Mouse (Mus musculus) hindbrain, embryonic 13.5 days (tissue): ENCODE results near the gene Apol7b. TPM values are rescaled to one million over a fixed set of nuclear protein-coding genes. Genes with fewer than 3 reads are reported as not detected.

Experiments
- ATAC-seq: fragments of 200-750 bp; cut with Nextera tagmentation; 2 replicates; pipeline ENCODE4 v1.8.0; 2017; ENCODE audit warnings: moderate TSS enrichment; ENCODE audit not compliant: low FRiP score
- H3K27ac ChIP-seq: fragments of 300-500 bp; sonication (generic); 2 replicates; pipeline ENCODE4 v1.5.1; 2015; ENCODE audit warnings: inconsistent platforms, mild to moderate bottlenecking, moderate library complexity
- H3K27me3 ChIP-seq: fragments of 300-500 bp; sonication (generic); 2 replicates; pipeline ENCODE4 v1.6.1; 2015; ENCODE audit warnings: mild to moderate bottlenecking, inconsistent platforms
- H3K36me3 ChIP-seq: fragments of 300-500 bp; sonication (generic); 2 replicates; pipeline ENCODE4 v1.6.1; 2015; ENCODE audit warnings: mild to moderate bottlenecking, inconsistent platforms
- H3K4me1 ChIP-seq: fragments of 300-500 bp; sonication (generic); replicated peaks from 2 replicates; pipeline ENCODE4 v1.6.1; 2015; ENCODE audit warnings: inconsistent platforms
- H3K4me2 ChIP-seq: fragments of 300-500 bp; sonication (generic); 2 replicates; pipeline ENCODE4 v1.6.1; 2015; ENCODE audit warnings: inconsistent platforms, mild to moderate bottlenecking, moderate library complexity
- H3K4me3 ChIP-seq: fragments of 300-500 bp; sonication (generic); 2 replicates; pipeline ENCODE4 v1.5.1; 2015; ENCODE audit warnings: mild to moderate bottlenecking, inconsistent platforms
- H3K9ac ChIP-seq: fragments of 300-500 bp; sonication (generic); 2 replicates; pipeline ENCODE4 v1.6.1; 2015; ENCODE audit warnings: mild to moderate bottlenecking, inconsistent platforms
- H3K9me3 ChIP-seq: fragments of 300-500 bp; sonication (generic); 2 replicates; pipeline ENCODE4 v1.6.1; 2016; ENCODE audit warnings: inconsistent platforms
- WGBS: fragments of 180-500 bp; shearing (Covaris S2); methylation state at CpG from one replicate; pipeline ENCODE4 v1.1.7; 2015; 5-methylcytosine and 5-hydroxymethylcytosine counted together
- polyA plus RNA-seq: library from polyadenylated mRNA; unstranded; fragments of >200 nt; fragmentation: Nextera tagmentation; extraction: Ambion mirVana; gene quantifications from 2 replicates; pipeline ENCODE4 v1.2.1, GENCODE M21; 2015

Apol7b gene
- polyA plus RNA-seq, 1 experiment from 2014 or later: not detected

- no peaks in the 10 kb centered on the region for H3K9me3 ChIP-seq
- no peak overlapping the region for H3K27ac ChIP-seq
- H3K4me1 ChIP-seq: no peaks in the 10 kb centered on the region
- 87% methylated on average over 6 of the region's 6 CpGs for WGBS
- H3K4me2 ChIP-seq: no peak overlapping the region
- H3K4me3 ChIP-seq: no peak overlapping the region
- H3K36me3 ChIP-seq: no peaks in the 10 kb centered on the region
- H3K9ac ChIP-seq: no peak overlapping the region
- ATAC-seq: no peak
- no peaks in the 10 kb centered on the region for H3K27me3 ChIP-seq
Observed at GRCm38 (mm10) chr15:77381481-77381880, 65.8 kb downstream of the Apol7b start.

GRCm38 (mm10) chr15:77379921-77380320, 67.4 kb downstream of the Apol7b start:
- ATAC-seq: no peak
- WGBS: 49% methylated on average over 4 of the region's 4 CpGs
- no peaks in the 10 kb centered on the region for H3K27me3 ChIP-seq
- H3K9ac ChIP-seq: no peak overlapping the region
- H3K36me3 ChIP-seq: no peaks in the 10 kb centered on the region
- no peak overlapping the region for H3K4me2 ChIP-seq
- no peak overlapping the region for H3K27ac ChIP-seq
- no peaks in the 10 kb centered on the region for H3K9me3 ChIP-seq
- no peaks in the 10 kb centered on the region for H3K4me1 ChIP-seq
- no peak overlapping the region for H3K4me3 ChIP-seq

GRCm38 (mm10) chr15:77377419-77377818, 69.9 kb downstream of the Apol7b start:
- H3K27ac ChIP-seq: no peak overlapping the region
- no peak for ATAC-seq
- no peak overlapping the region for H3K9ac ChIP-seq
- H3K9me3 ChIP-seq: no peaks in the 10 kb centered on the region
- no peaks in the 10 kb centered on the region for H3K27me3 ChIP-seq
- no peaks in the 10 kb centered on the region for H3K4me1 ChIP-seq
- 96% methylated on average over 4 of the region's 4 CpGs for WGBS
- H3K4me2 ChIP-seq: no peak overlapping the region
- no peak overlapping the region for H3K4me3 ChIP-seq
- H3K36me3 ChIP-seq: no peaks in the 10 kb centered on the region

GRCm38 (mm10) chr15:77376920-77377319, 70.4 kb downstream of the Apol7b start:
- no peak overlapping the region for H3K27ac ChIP-seq
- H3K9ac ChIP-seq: no peak overlapping the region
- H3K36me3 ChIP-seq: no peaks in the 10 kb centered on the region
- 77% methylated on average over 7 of the region's 7 CpGs for WGBS
- no peaks in the 10 kb centered on the region for H3K4me1 ChIP-seq
- no peak for ATAC-seq
- no peak overlapping the region for H3K4me2 ChIP-seq
- H3K27me3 ChIP-seq: no peaks in the 10 kb centered on the region
- H3K4me3 ChIP-seq: no peak overlapping the region
- H3K9me3 ChIP-seq: no peaks in the 10 kb centered on the region

Other genes with a start within 250 kb of the Apol7b start
- gene Rbfox2, start 140.5 kb downstream of the Apol7b start, polyA plus RNA-seq: 158 and 159 TPM in 2 replicates
- gene Apol7a, start 48.4 kb downstream of the Apol7b start, polyA plus RNA-seq: 0.08 TPM in 1 of 2 replicates, not detected in the other
- not detected in 2 replicates for gene Apol9a, start 36.4 kb downstream of the Apol7b start, polyA plus RNA-seq
- gene Apol10a, start 29.6 kb upstream of the Apol7b start, polyA plus RNA-seq: not detected in 2 replicates
- not detected in 2 replicates for gene Apol11a, start 60.8 kb upstream of the Apol7b start, polyA plus RNA-seq
- not detected in 2 replicates for gene Apol7c, start 85.8 kb upstream of the Apol7b start, polyA plus RNA-seq
- not detected in 2 replicates for gene 1700025B11Rik, start 114.4 kb upstream of the Apol7b start, polyA plus RNA-seq
- 0.06 TPM in 1 of 2 replicates, not detected in the other for gene Apol10b, start 148.6 kb upstream of the Apol7b start, polyA plus RNA-seq
- gene Gm36245, start 151.8 kb upstream of the Apol7b start, polyA plus RNA-seq: not detected in 2 replicates
- 0.08 TPM in 1 of 2 replicates, not detected in the other for gene Apol11b, start 195.8 kb upstream of the Apol7b start, polyA plus RNA-seq